Comparison of ENCODE assay signal across 8 mouse cellular contexts in the genomic region with DNA sequence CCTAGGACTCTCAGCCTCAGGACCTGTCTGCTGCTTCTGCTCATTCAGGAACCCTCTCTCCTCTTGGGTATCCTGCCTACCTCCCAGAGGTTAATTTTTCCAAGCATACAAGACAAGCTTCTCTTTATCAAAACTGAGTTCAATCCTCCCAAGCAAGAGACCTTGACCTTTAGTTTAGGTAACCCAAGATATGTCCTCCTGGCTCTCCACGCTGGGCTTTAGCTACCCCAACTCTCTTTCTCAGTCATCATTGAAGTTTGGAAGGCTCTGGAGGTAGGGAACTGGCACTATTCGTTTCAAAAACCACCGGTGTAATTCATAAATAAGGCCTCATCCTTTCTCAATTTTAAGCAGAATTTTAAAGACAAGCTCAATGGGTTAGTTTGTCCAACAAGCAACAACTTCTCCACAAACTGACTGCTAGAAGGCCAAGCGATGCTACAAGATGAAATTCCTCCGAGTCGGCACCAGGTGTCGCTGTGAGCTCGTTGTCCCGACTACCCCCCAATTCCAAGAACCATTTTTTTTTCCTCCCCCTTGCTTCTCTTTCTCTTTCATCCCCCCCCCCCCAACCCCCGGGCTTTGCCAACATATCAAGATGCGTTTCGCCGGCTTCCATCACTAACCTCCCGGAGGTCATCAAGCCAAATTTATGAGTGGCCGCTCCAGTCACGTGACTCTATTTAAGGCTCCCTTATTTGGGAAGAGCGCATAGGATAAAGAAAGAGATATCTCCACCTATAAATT. TPM values are rescaled to one million over a fixed set of nuclear protein-coding genes. Genes with fewer than 3 reads are reported as not detected.
DNase-seq lines count a peak whose midpoint lies in the region; ATAC-seq and TF ChIP-seq lines count a peak whose summit lies in the region.

No protein-coding gene starts in this region.

- ATAC-seq in lung, postnatal 0 days, result no peak

- H3K27ac ChIP-seq in lung, postnatal 0 days (ENCODE audit: low read length), result no peak overlapping the region
- peak overlapping the region; percentile 80 for H3K27ac ChIP-seq in small intestine, adult 2 months (ENCODE audit: insufficient read depth, low read depth, low read length)

- H3K9ac ChIP-seq in lung, postnatal 0 days (replicated peaks; ENCODE audit: low read depth), result no peak overlapping the region

- TF ChIP-seq CTCF in lung, adult 2 months (IDR thresholded peaks at IDR 0.05; ENCODE audit: insufficient read depth, low read length), result peak; percentile 77
- peak; percentile 72 for TF ChIP-seq CTCF in lung, postnatal 0 days (IDR thresholded peaks at IDR 0.05)
- TF ChIP-seq CTCF in small intestine, adult 2 months (IDR thresholded peaks at IDR 0.05; ENCODE audit: extremely low read depth, insufficient read length, insufficient replicate concordance, low read depth, low read length), result peak; percentile 78; the same call in 1 of the 2 replicates

- peak overlapping the region; percentile 38; the same call in 1 of the 2 replicates for H3K4me2 ChIP-seq in lung, postnatal 0 days (replicated peaks; ENCODE audit: low read depth, low read length)

- TF ChIP-seq POLR2A in lung, adult 2 months (IDR thresholded peaks at IDR 0.05; ENCODE audit: borderline replicate concordance, extremely low read depth, low read depth, low read length), result no peak
- TF ChIP-seq POLR2A in small intestine, adult 2 months (IDR thresholded peaks at IDR 0.05; ENCODE audit: low read depth, low read length), result no peak

- H3K36me3 ChIP-seq in lung, postnatal 0 days (ENCODE audit: insufficient read depth, low read length), result no peaks in the 10 kb centered on the region
- H3K36me3 ChIP-seq in small intestine, adult 2 months (ENCODE audit: control insufficient read depth, insufficient read depth, low read length), result no peaks in the 10 kb centered on the region

- H3K9me3 ChIP-seq in lung, postnatal 0 days (ENCODE audit: low read length), result no peaks in the 10 kb centered on the region

- no peak for TF ChIP-seq EP300 in lung, postnatal 0 days (IDR thresholded peaks at IDR 0.05)

- no peak overlapping the region for H3K4me3 ChIP-seq in lung, adult 2 months (replicated peaks; ENCODE audit: extremely low read depth, low read depth, low read length)
- H3K4me3 ChIP-seq in lung, postnatal 0 days (ENCODE audit: low read depth, low read length), result peak overlapping the region; percentile 19; the same call in 1 of the 2 replicates
- H3K4me3 ChIP-seq in small intestine, adult 2 months (ENCODE audit: low read depth, low read length), result 0 out of 2 replicates have a peak overlapping the region, but pooled peaks have one; percentile 8

- 7% methylated on average over 17 of the region's 17 CpGs for WGBS in lung, adult 2 months
- WGBS in lung, postnatal 0 days, result 5% methylated on average over 17 of the region's 17 CpGs
- 7% methylated on average over 17 of the region's 17 CpGs for WGBS in small intestine, adult 2 months

- no peaks in the 10 kb centered on the region for H3K4me1 ChIP-seq in lung, adult 2 months (ENCODE audit: control insufficient read depth, insufficient read depth, low read length)
- no peaks in the 10 kb centered on the region for H3K4me1 ChIP-seq in lung, postnatal 0 days (ENCODE audit: insufficient read depth, low read depth, low read length)
- peaks cover 2% of the 10 kb centered on the region for H3K4me1 ChIP-seq in small intestine, adult 2 months (ENCODE audit: control insufficient read depth, insufficient read depth, insufficient read length, low read length)

- peaks cover 92% of the 10 kb centered on the region for H3K27me3 ChIP-seq in lung, postnatal 0 days (replicated peaks; ENCODE audit: insufficient read depth, low read length)
- H3K27me3 ChIP-seq in small intestine, adult 2 months (ENCODE audit: control insufficient read depth, insufficient read depth, low read length), result peaks cover 73% of the 10 kb centered on the region

- no peak for DNase-seq in lung, adult 2 months
- DNase-seq in lung, adult 18-20 months, result no peak
- peak; percentile 82 for DNase-seq in adrenal gland, postnatal 14 days
- peak; percentile 20 for DNase-seq in fibroblast of lung, adult 2 months (ENCODE audit: low read depth)
- DNase-seq in kidney, adult 9 months, result peak; percentile 51
- peak; percentile 76 for DNase-seq in lung, postnatal 0 days (ENCODE audit: low spot score)
- no peak for DNase-seq in urinary bladder, adult 2 months (ENCODE audit: low spot score)

RNA-seq across cellular contexts. Expression of a gene that starts 5.3 kb away (rescaled TPM):
- polyA plus RNA-seq in lung, adult 2 months (2012; rRNA removed), result 0.31 and 1.1 TPM in 2 replicates
- 6.8 and 7.7 TPM in 2 replicates for total RNA-seq in adrenal gland, postnatal 14 days (2021)
- polyA plus RNA-seq in lung, postnatal 0 days (2015; fragmentation: Nextera tagmentation; extraction: Ambion mirVana), result 0.21 and 0.23 TPM in 2 replicates
- polyA plus RNA-seq in small intestine, adult 2 months (2012; rRNA removed), result 0.38 and 2.1 TPM in 2 replicates
- polyA plus RNA-seq in urinary bladder, adult 2 months (2012; rRNA removed), result 0.76 and 0.80 TPM in 2 replicates

RNA-seq across cellular contexts. Expression of a gene that starts 15.4 kb away (rescaled TPM):
- polyA plus RNA-seq in lung, adult 2 months (2012; rRNA removed), result 0.34 TPM in 1 of 2 replicates, not detected in the other
- 37.4 and 43.2 TPM in 2 replicates for total RNA-seq in adrenal gland, postnatal 14 days (2021)
- polyA plus RNA-seq in lung, postnatal 0 days (2015; fragmentation: Nextera tagmentation; extraction: Ambion mirVana), result not detected in 2 replicates
- polyA plus RNA-seq in small intestine, adult 2 months (2012; rRNA removed), result 0.05 and 5.0 TPM in 2 replicates
- 2.1 and 2.5 TPM in 2 replicates for polyA plus RNA-seq in urinary bladder, adult 2 months (2012; rRNA removed)

RNA-seq across cellular contexts. Expression of a gene that starts 23.0 kb away (rescaled TPM):
- polyA plus RNA-seq in lung, adult 2 months (2012; rRNA removed), result not detected in 2 replicates
- total RNA-seq in adrenal gland, postnatal 14 days (2021), result 19.2 and 20.1 TPM in 2 replicates
- not detected in 2 replicates for polyA plus RNA-seq in lung, postnatal 0 days (2015; fragmentation: Nextera tagmentation; extraction: Ambion mirVana)
- polyA plus RNA-seq in small intestine, adult 2 months (2012; rRNA removed), result 1.8 TPM in 1 of 2 replicates, not detected in the other
- polyA plus RNA-seq in urinary bladder, adult 2 months (2012; rRNA removed), result 0.39 and 0.47 TPM in 2 replicates

RNA-seq across cellular contexts. Expression of a gene that starts 37.2 kb away (rescaled TPM):
- not detected in 2 replicates for polyA plus RNA-seq in lung, adult 2 months (2012; rRNA removed)
- 1.8 and 2.1 TPM in 2 replicates for total RNA-seq in adrenal gland, postnatal 14 days (2021)
- polyA plus RNA-seq in lung, postnatal 0 days (2015; fragmentation: Nextera tagmentation; extraction: Ambion mirVana), result not detected in 2 replicates
- polyA plus RNA-seq in small intestine, adult 2 months (2012; rRNA removed), result 0.22 TPM in 1 of 2 replicates, not detected in the other
- polyA plus RNA-seq in urinary bladder, adult 2 months (2012; rRNA removed), result 0.36 and 0.46 TPM in 2 replicates

RNA-seq across cellular contexts. Expression of a gene that starts 46.2 kb away (rescaled TPM):
- 0.36 and 1.6 TPM in 2 replicates for polyA plus RNA-seq in lung, adult 2 months (2012; rRNA removed)
- 6.9 and 7.4 TPM in 2 replicates for total RNA-seq in adrenal gland, postnatal 14 days (2021)
- polyA plus RNA-seq in lung, postnatal 0 days (2015; fragmentation: Nextera tagmentation; extraction: Ambion mirVana), result 0.23 TPM in 1 of 2 replicates, not detected in the other
- 0.28 and 1.7 TPM in 2 replicates for polyA plus RNA-seq in small intestine, adult 2 months (2012; rRNA removed)
- 0.60 and 1.4 TPM in 2 replicates for polyA plus RNA-seq in urinary bladder, adult 2 months (2012; rRNA removed)

Comparison
In these comparisons a context has a peak if more than half of its experiments do, and no peak if none do; other contexts are left out.
1. DNase-seq: peak in adrenal gland, postnatal 14 days (single experiment), fibroblast of lung, adult 2 months (single experiment), kidney, adult 9 months (single experiment) and lung, postnatal 0 days (single experiment); none in lung, adult 2 months (single experiment), lung, adult 18-20 months (0 of 2) and urinary bladder, adult 2 months (single experiment).
2. Peak in every context shown above with its lines, with median percentiles within 50 percentile points of each other: CTCF ChIP-seq.